In the genomic region with DNA sequence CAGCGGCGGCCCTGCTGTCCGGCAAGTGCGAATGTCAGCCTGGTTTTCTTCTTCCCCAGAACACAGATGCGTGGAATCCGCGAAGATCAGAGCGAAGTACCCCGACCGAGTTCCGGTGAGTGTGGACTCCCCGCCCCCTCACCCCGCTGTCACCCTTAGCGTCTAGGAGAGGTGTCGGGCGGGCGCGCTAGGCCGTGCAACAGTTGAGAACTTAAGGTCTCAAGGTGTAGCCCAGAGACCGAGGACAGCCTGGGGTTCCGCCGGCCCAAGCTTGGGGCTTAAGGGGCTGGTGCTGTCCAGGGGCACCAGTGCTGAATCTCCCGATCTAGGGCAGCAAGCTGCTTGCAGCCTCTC, we compare ENCODE assay signal across 8 mouse cellular contexts. TPM values are rescaled to one million over a fixed set of nuclear protein-coding genes. Genes with fewer than 3 reads are reported as not detected.
A peak's percentile ranks its signal among the peaks of the same experiment; 100 is the strongest.
DNase-seq lines count a peak whose midpoint lies in the region; ATAC-seq and TF ChIP-seq lines count a peak whose summit lies in the region.

No protein-coding gene starts in this region.

- under 1% methylated on average over 23 of the region's 23 CpGs for WGBS in heart, adult 2 months
- 1% methylated on average over 20 of the region's 23 CpGs for WGBS in liver, postnatal 0 days (ENCODE audit: insufficient replicate concordance)

- H3K36me3 ChIP-seq in heart, adult 2 months (ENCODE audit: control insufficient read depth, insufficient read depth, low read length), result no peaks in the 10 kb centered on the region; the same call in 1 of the 2 replicates
- H3K36me3 ChIP-seq in liver, postnatal 0 days (replicated peaks; ENCODE audit: insufficient read depth, low read length), result peaks cover 23% of the 10 kb centered on the region
- H3K36me3 ChIP-seq in testis, adult 2 months (ENCODE audit: control insufficient read depth, insufficient read depth, low read length), result no peaks in the 10 kb centered on the region

- no peak for TF ChIP-seq CTCF in heart, adult 2 months (IDR thresholded peaks at IDR 0.05)
- TF ChIP-seq CTCF in liver, postnatal 0 days (IDR thresholded peaks at IDR 0.05; ENCODE audit: low read depth), result no peak
- TF ChIP-seq CTCF in testis, adult 2 months (IDR thresholded peaks at IDR 0.05; ENCODE audit: control insufficient read depth, insufficient read depth, insufficient replicate concordance, low read depth, low read length), result no peak

- no peaks in the 10 kb centered on the region for H3K27me3 ChIP-seq in heart, adult 2 months (ENCODE audit: control insufficient read depth, insufficient read depth, low read length)
- H3K27me3 ChIP-seq in liver, postnatal 0 days (ENCODE audit: insufficient read depth, low read length), result no peaks in the 10 kb centered on the region
- H3K27me3 ChIP-seq in testis, adult 2 months (ENCODE audit: control insufficient read depth, insufficient read depth, low read length), result no peaks in the 10 kb centered on the region

- no peak for TF ChIP-seq POLR2A in heart, adult 2 months (IDR thresholded peaks at IDR 0.05; ENCODE audit: insufficient read depth, low read depth, low read length)
- TF ChIP-seq POLR2A in testis, adult 2 months (IDR thresholded peaks at IDR 0.05; ENCODE audit: control insufficient read depth, low read depth, low read length), result peak; percentile 25; the same call in 1 of the 2 replicates

- peak overlapping the region; percentile 92 for H3K27ac ChIP-seq in heart, adult 2 months
- peak overlapping the region; percentile 91 for H3K27ac ChIP-seq in liver, postnatal 0 days (ENCODE audit: low read depth)
- peak overlapping the region; percentile 58 for H3K27ac ChIP-seq in testis, adult 2 months (ENCODE audit: control insufficient read depth, insufficient read depth, low read depth, low read length)

- intact Hi-C loops in heart, adult 2 months (cut with DNase I), result loop anchor here (2.0 kb wide), 1 partner anchor 50 kb away; no protein-coding TSS in a partner anchor

- peak; percentile 14 for ATAC-seq in liver, postnatal 0 days

- peak overlapping the region; percentile 95 for H3K9ac ChIP-seq in heart, adult 2 months (ENCODE audit: low read depth, low read length)
- H3K9ac ChIP-seq in liver, postnatal 0 days (replicated peaks), result peak overlapping the region; percentile 89

- peak overlapping the region; percentile 89 for H3K4me3 ChIP-seq in heart, adult 2 months
- peak overlapping the region; percentile 99 for H3K4me3 ChIP-seq in liver, postnatal 0 days (ENCODE audit: low read depth, low read length)
- H3K4me3 ChIP-seq in testis, adult 2 months (ENCODE audit: control insufficient read depth, low read depth, low read length), result peak overlapping the region; percentile 97

- DNase-seq in A20 (ENCODE audit: low read depth, low spot score) (peak; percentile 70), R1 (ENCODE audit: low read depth, low spot score) (peak; percentile 79)
- DNase-seq in embryo, embryonic 11 days, result peak; percentile 72
- DNase-seq in heart, adult 2 months, result peak in 1 of 2 experiments; percentile 64
- peak; percentile 53 for DNase-seq in kidney, adult 18-20 months
- peak; percentile 67 for DNase-seq in liver, postnatal 0 days
- peak; percentile 43 for DNase-seq in neural tube, embryonic 10.5 days (ENCODE audit: extremely low spot score, low spot score)

- H3K4me1 ChIP-seq in heart, adult 2 months (ENCODE audit: control insufficient read depth, insufficient read depth, low read length), result peaks cover 5% of the 10 kb centered on the region
- H3K4me1 ChIP-seq in liver, postnatal 0 days (ENCODE audit: insufficient read depth), result peaks cover 25% of the 10 kb centered on the region
- H3K4me1 ChIP-seq in testis, adult 2 months (ENCODE audit: control insufficient read depth, insufficient read depth, low read length), result peaks cover 16% of the 10 kb centered on the region

- H3K4me2 ChIP-seq in liver, postnatal 0 days (ENCODE audit: low read depth, low read length), result peak overlapping the region; percentile 95

- no peak for TF ChIP-seq EP300 in heart, adult 2 months (IDR thresholded peaks at IDR 0.05; ENCODE audit: insufficient read depth, low read depth, low read length)
- TF ChIP-seq EP300 in liver, postnatal 0 days (IDR thresholded peaks at IDR 0.05; ENCODE audit: low read depth), result no peak

- no peaks in the 10 kb centered on the region for H3K9me3 ChIP-seq in liver, postnatal 0 days (ENCODE audit: low read length)

- H3K79me2 ChIP-seq in heart, adult 2 months (replicated peaks; ENCODE audit: control insufficient read depth, insufficient read depth, low read length), result peaks cover 6% of the 10 kb centered on the region

RNA-seq across cellular contexts. Expression of gene Gabarapl2, which starts 0.6 kb away (rescaled TPM):
- 100 to 1,000 TPM; 129 to 131 TPM for total RNA-seq in heart, adult 2 months (2021)
- 52.2 and 94.2 TPM in 2 replicates for polyA plus RNA-seq in heart, adult 2 months (2012; rRNA removed)
- polyA plus RNA-seq in liver, postnatal 0 days (2015; fragmentation: Nextera tagmentation; extraction: Ambion mirVana), result 162 and 173 TPM in 2 replicates
- 18.7 and 24.3 TPM in 2 replicates for polyA plus RNA-seq in testis, adult 2 months (2012; rRNA removed)

RNA-seq across cellular contexts. Expression of gene Tmem231, which starts 7.4 kb away (rescaled TPM):
- 1 to 10 TPM; 2.1 to 2.6 TPM for total RNA-seq in heart, adult 2 months (2021)
- 2.1 and 3.0 TPM in 2 replicates for polyA plus RNA-seq in heart, adult 2 months (2012; rRNA removed)
- polyA plus RNA-seq in liver, postnatal 0 days (2015; fragmentation: Nextera tagmentation; extraction: Ambion mirVana), result 0.56 and 1.0 TPM in 2 replicates
- polyA plus RNA-seq in testis, adult 2 months (2012; rRNA removed), result 17.9 and 18.6 TPM in 2 replicates

RNA-seq across cellular contexts. Expression of gene Chst5, which starts 30.8 kb away (rescaled TPM):
- not detected for total RNA-seq in heart, adult 2 months (2021)
- not detected in 2 replicates for polyA plus RNA-seq in heart, adult 2 months (2012; rRNA removed)
- not detected in 2 replicates for polyA plus RNA-seq in liver, postnatal 0 days (2015; fragmentation: Nextera tagmentation; extraction: Ambion mirVana)
- polyA plus RNA-seq in testis, adult 2 months (2012; rRNA removed), result 0.60 and 0.69 TPM in 2 replicates

RNA-seq across cellular contexts. Expression of gene Adat1, which starts 51.0 kb away (rescaled TPM):
- total RNA-seq in heart, adult 2 months (2021), result 1 to 10 TPM; 1.8 to 2.0 TPM
- polyA plus RNA-seq in heart, adult 2 months (2012; rRNA removed), result 1.8 and 3.2 TPM in 2 replicates
- polyA plus RNA-seq in liver, postnatal 0 days (2015; fragmentation: Nextera tagmentation; extraction: Ambion mirVana), result 1.8 and 2.1 TPM in 2 replicates
- 4.5 and 5.3 TPM in 2 replicates for polyA plus RNA-seq in testis, adult 2 months (2012; rRNA removed)
